Mouse (Mus musculus) urinary bladder, postnatal 25 days (tissue): ENCODE measurements around the gene Opcml.

Source experiments
- DNase-seq: peaks from one replicate; pipeline ENCODE4 v3.0.0; 2022; ENCODE audit warnings: low spot score

Opcml gene

GRCm38 (mm10) chr9:28432159-28432558 is 641.6 kb downstream of the Opcml start:
- DNase-seq = no peak

- no peak for DNase-seq
Observed at GRCm38 (mm10) chr9:28438752-28439151, 648.2 kb downstream of the Opcml start.

- DNase-seq = no peak
Observed at GRCm38 (mm10) chr9:28439433-28440191, 649.0 kb downstream of the Opcml start.

GRCm38 (mm10) chr9:28440192-28440795 is 649.7 kb downstream of the Opcml start:
- DNase-seq = no peak

- DNase-seq = no peak
Observed at GRCm38 (mm10) chr9:28444485-28444884, 653.9 kb downstream of the Opcml start.

GRCm38 (mm10) chr9:28444972-28445371 is 654.4 kb downstream of the Opcml start:
- no peak for DNase-seq

GRCm38 (mm10) chr9:28445863-28446262 is 655.3 kb downstream of the Opcml start:
- DNase-seq = no peak

- no peak for DNase-seq
Observed at GRCm38 (mm10) chr9:28446278-28447064, 655.9 kb downstream of the Opcml start.

- no peak for DNase-seq
Observed at GRCm38 (mm10) chr9:28452509-28452908, 661.9 kb downstream of the Opcml start.

GRCm38 (mm10) chr9:28453062-28453461 is 662.5 kb downstream of the Opcml start:
- DNase-seq = no peak

- DNase-seq = no peak
Observed at GRCm38 (mm10) chr9:28457982-28458770, 667.6 kb downstream of the Opcml start.

GRCm38 (mm10) chr9:28463622-28464021 is 673.0 kb downstream of the Opcml start:
- no peak for DNase-seq

- no peak for DNase-seq
Observed at GRCm38 (mm10) chr9:28469419-28469818, 678.8 kb downstream of the Opcml start.

GRCm38 (mm10) chr9:28471501-28471900 is 680.9 kb downstream of the Opcml start:
- DNase-seq = no peak

- no peak for DNase-seq
Observed at GRCm38 (mm10) chr9:28474586-28474985, 684.0 kb downstream of the Opcml start.

GRCm38 (mm10) chr9:28481261-28481660 is 690.7 kb downstream of the Opcml start:
- no peak for DNase-seq

GRCm38 (mm10) chr9:28488499-28488898 is 697.9 kb downstream of the Opcml start:
- DNase-seq = no peak

- no peak for DNase-seq
Observed at GRCm38 (mm10) chr9:28489828-28490227, 699.3 kb downstream of the Opcml start.

- no peak for DNase-seq
Observed at GRCm38 (mm10) chr9:28490410-28490809, 699.8 kb downstream of the Opcml start.

GRCm38 (mm10) chr9:28499841-28500794 is 709.5 kb downstream of the Opcml start:
- no peak for DNase-seq

- no peak for DNase-seq
Observed at GRCm38 (mm10) chr9:28513905-28514304, 723.3 kb downstream of the Opcml start.
